Mouse (Mus musculus): ENCODE data around the gene Pigk.

DNA sequence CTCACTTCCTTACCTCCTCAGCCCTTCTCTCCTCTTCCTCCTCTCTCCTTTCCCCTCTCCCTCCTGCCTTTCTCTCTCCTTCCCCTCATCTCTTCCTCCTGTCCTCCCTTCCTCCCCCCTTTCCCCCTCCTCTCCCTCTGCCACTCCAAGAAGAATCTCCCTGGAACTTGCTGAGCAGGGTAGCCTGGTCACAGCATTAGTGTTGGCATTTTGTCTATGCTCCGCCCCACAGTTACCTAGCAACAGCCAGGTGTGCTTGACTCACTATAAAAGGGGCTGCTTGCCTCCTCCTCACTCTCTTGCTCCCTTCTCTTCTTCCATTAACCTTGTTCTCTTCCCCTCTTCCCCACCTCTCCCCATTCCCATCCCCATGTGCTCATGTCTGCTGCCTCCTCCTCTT lies 148.1 kb downstream of the Pigk start:
- TF ChIP-seq EP300 (IDR thresholded peaks at IDR 0.05; ENCODE audit: insufficient read depth, low read depth, low read length) (no peak), CTCF (IDR thresholded peaks at IDR 0.05) (no peak)

Measured in heart, adult 2 months (tissue).